Mouse (Mus musculus): ENCODE results near the gene Terf2. TPM values are rescaled to one million over a fixed set of nuclear protein-coding genes. Genes with fewer than 3 reads are reported as not detected.
A peak's percentile ranks its signal among the peaks of the same experiment; 100 is the strongest.

Gene Terf2
- total and polyA plus RNA-seq, 2 experiments from 2014 or later = 24.2 to 31.2 TPM

GRCm38 (mm10) chr8:107123063-107123614, 26.8 kb upstream of the Terf2 start:
- Histone ChIP-seq H3K27ac (ENCODE audit: low read depth, low read length) (no peak overlapping the region), H3K4me2 (ENCODE audit: low read depth) (no peak overlapping the region), H3K36me3 (ENCODE audit: insufficient read depth) (no peaks in the 10 kb centered on the region), H3K4me3 (ENCODE audit: low read depth, low read length) (no peak overlapping the region), H3K9ac (no peak overlapping the region), H3K9me3 (ENCODE audit: low read length) (no peaks in the 10 kb centered on the region), H3K27me3 (ENCODE audit: insufficient read depth, low read length) (no peaks in the 10 kb centered on the region), H3K4me1 (ENCODE audit: insufficient read depth) (no peaks in the 10 kb centered on the region)
- DNase-seq (no peak), ATAC-seq (no peak)
- WGBS = 8% methylated on average over 9 of the region's 9 CpGs
- no peak for TF ChIP-seq CTCF (IDR thresholded peaks at IDR 0.05; ENCODE audit: low read depth)

- Histone ChIP-seq H3K4me1 (ENCODE audit: insufficient read depth) (no peaks in the 10 kb centered on the region), H3K9ac (no peak overlapping the region), H3K36me3 (ENCODE audit: insufficient read depth) (no peaks in the 10 kb centered on the region), H3K27me3 (ENCODE audit: insufficient read depth, low read length) (no peaks in the 10 kb centered on the region), H3K27ac (ENCODE audit: low read depth, low read length) (no peak overlapping the region), H3K4me2 (ENCODE audit: low read depth) (no peak overlapping the region), H3K4me3 (ENCODE audit: low read depth, low read length) (no peak overlapping the region), H3K9me3 (ENCODE audit: low read length) (no peaks in the 10 kb centered on the region)
- ATAC-seq = no peak
- 84% methylated on average over 7 of the region's 7 CpGs for WGBS
- no peak for TF ChIP-seq CTCF (IDR thresholded peaks at IDR 0.05; ENCODE audit: low read depth)
- DNase-seq = no peak
Observed at GRCm38 (mm10) chr8:107121681-107122291, 25.4 kb upstream of the Terf2 start.

- Histone ChIP-seq H3K9ac (no peak overlapping the region), H3K4me2 (ENCODE audit: low read depth) (no peak overlapping the region), H3K36me3 (ENCODE audit: insufficient read depth) (no peaks in the 10 kb centered on the region), H3K27ac (ENCODE audit: low read depth, low read length) (no peak overlapping the region), H3K9me3 (ENCODE audit: low read length) (no peaks in the 10 kb centered on the region), H3K4me3 (ENCODE audit: low read depth, low read length) (no peak overlapping the region), H3K4me1 (ENCODE audit: insufficient read depth) (no peaks in the 10 kb centered on the region), H3K27me3 (ENCODE audit: insufficient read depth, low read length) (no peaks in the 10 kb centered on the region)
- ATAC-seq = no peak
- no peak for DNase-seq
- TF ChIP-seq CTCF (IDR thresholded peaks at IDR 0.05; ENCODE audit: low read depth) = 0 out of 2 replicates have a peak, but pooled peaks have one; percentile 4
Observed at GRCm38 (mm10) chr8:107120806-107121205, 24.5 kb upstream of the Terf2 start.

GRCm38 (mm10) chr8:107119412-107119811, 23.1 kb upstream of the Terf2 start:
- Histone ChIP-seq H3K27me3 (ENCODE audit: insufficient read depth, low read length) (no peaks in the 10 kb centered on the region), H3K4me3 (ENCODE audit: low read depth, low read length) (no peak overlapping the region), H3K9me3 (ENCODE audit: low read length) (no peaks in the 10 kb centered on the region), H3K9ac (no peak overlapping the region), H3K4me1 (ENCODE audit: insufficient read depth) (no peaks in the 10 kb centered on the region), H3K36me3 (ENCODE audit: insufficient read depth) (no peaks in the 10 kb centered on the region), H3K4me2 (ENCODE audit: low read depth) (no peak overlapping the region), H3K27ac (ENCODE audit: low read depth, low read length) (0 out of 2 replicates have a peak overlapping the region, but pooled peaks have one; percentile 45)
- no peak for TF ChIP-seq CTCF (IDR thresholded peaks at IDR 0.05; ENCODE audit: low read depth)
- 61% methylated on average over 9 of the region's 9 CpGs for WGBS
- DNase-seq = no peak
- no peak for ATAC-seq

GRCm38 (mm10) chr8:107118803-107119233, 22.5 kb upstream of the Terf2 start:
- Histone ChIP-seq H3K36me3 (ENCODE audit: insufficient read depth) (no peaks in the 10 kb centered on the region), H3K4me2 (ENCODE audit: low read depth) (no peak overlapping the region), H3K9me3 (ENCODE audit: low read length) (no peaks in the 10 kb centered on the region), H3K4me3 (ENCODE audit: low read depth, low read length) (no peak overlapping the region), H3K27me3 (ENCODE audit: insufficient read depth, low read length) (no peaks in the 10 kb centered on the region), H3K27ac (ENCODE audit: low read depth, low read length) (peak overlapping the region; percentile 45; the same call in 1 of the 2 replicates), H3K4me1 (ENCODE audit: insufficient read depth) (no peaks in the 10 kb centered on the region; the same call in 1 of the 2 replicates), H3K9ac (no peak overlapping the region)
- TF ChIP-seq CTCF (IDR thresholded peaks at IDR 0.05; ENCODE audit: low read depth) = no peak
- WGBS = 59% methylated on average over 7 of the region's 7 CpGs
- no peak for ATAC-seq
- DNase-seq = no peak

GRCm38 (mm10) chr8:107117019-107117418, 20.7 kb upstream of the Terf2 start:
- TF ChIP-seq CTCF (IDR thresholded peaks at IDR 0.05; ENCODE audit: low read depth) = no peak
- WGBS = 53% methylated on average over 2 of the region's 2 CpGs
- no peaks in the 10 kb centered on the region for H3K9me3 ChIP-seq (ENCODE audit: low read length)
- H3K4me1 ChIP-seq (ENCODE audit: insufficient read depth) = no peaks in the 10 kb centered on the region; the same call in 1 of the 2 replicates
- H3K4me3 ChIP-seq (ENCODE audit: low read depth, low read length) = no peak overlapping the region
- H3K36me3 ChIP-seq (ENCODE audit: insufficient read depth) = no peaks in the 10 kb centered on the region
- H3K9ac ChIP-seq = no peak overlapping the region
- no peaks in the 10 kb centered on the region for H3K27me3 ChIP-seq (ENCODE audit: insufficient read depth, low read length)
- no peak for ATAC-seq
- no peak for DNase-seq
- no peak overlapping the region for H3K27ac ChIP-seq (ENCODE audit: low read depth, low read length)
- H3K4me2 ChIP-seq (ENCODE audit: low read depth) = no peak overlapping the region

GRCm38 (mm10) chr8:107116023-107116422, 19.7 kb upstream of the Terf2 start:
- Histone ChIP-seq H3K9ac (no peak overlapping the region), H3K4me1 (ENCODE audit: insufficient read depth) (no peaks in the 10 kb centered on the region; the same call in 1 of the 2 replicates), H3K9me3 (ENCODE audit: low read length) (no peaks in the 10 kb centered on the region), H3K36me3 (ENCODE audit: insufficient read depth) (no peaks in the 10 kb centered on the region), H3K27me3 (ENCODE audit: insufficient read depth, low read length) (no peaks in the 10 kb centered on the region), H3K4me3 (ENCODE audit: low read depth, low read length) (no peak overlapping the region), H3K27ac (ENCODE audit: low read depth, low read length) (no peak overlapping the region), H3K4me2 (ENCODE audit: low read depth) (no peak overlapping the region)
- TF ChIP-seq CTCF (IDR thresholded peaks at IDR 0.05; ENCODE audit: low read depth) = peak; percentile 77
- DNase-seq = peak; percentile 84
- ATAC-seq = peak; percentile 58; the same call in 1 of the 2 replicates
- WGBS = 16% methylated on average over 11 of the region's 11 CpGs
